Mouse (Mus musculus) midbrain, embryonic 15.5 days (tissue): ENCODE measurements around the gene Csnk2b. TPM values are rescaled to one million over a fixed set of nuclear protein-coding genes. Genes with fewer than 3 reads are reported as not detected.

Experiments
- ATAC-seq: fragments of 200-750 bp; cut with Nextera tagmentation; replicated peaks from 2 replicates; pipeline ENCODE4 v1.8.0; 2017; ENCODE audit warnings: moderate TSS enrichment
- H3K27ac ChIP-seq: fragments of 300-500 bp; sonication (generic); 2 replicates; pipeline ENCODE4 v1.5.1; 2015; ENCODE audit warnings: mild to moderate bottlenecking, inconsistent platforms
- H3K27me3 ChIP-seq: fragments of 300-500 bp; sonication (generic); replicated peaks from 2 replicates; pipeline ENCODE4 v1.6.1; 2015; ENCODE audit warnings: inconsistent platforms
- H3K36me3 ChIP-seq: fragments of 300-500 bp; sonication (generic); replicated peaks from 2 replicates; pipeline ENCODE4 v1.6.1; 2015; ENCODE audit warnings: inconsistent platforms
- H3K4me1 ChIP-seq: fragments of 300-500 bp; sonication (generic); 2 replicates; pipeline ENCODE4 v1.6.1; 2015; ENCODE audit warnings: inconsistent platforms
- H3K4me2 ChIP-seq: fragments of 300-500 bp; sonication (generic); 2 replicates; pipeline ENCODE4 v1.6.1; 2015; ENCODE audit warnings: inconsistent platforms, mild to moderate bottlenecking, moderate library complexity
- H3K4me3 ChIP-seq: fragments of 300-500 bp; sonication (generic); 2 replicates; pipeline ENCODE4 v1.5.1; 2015; ENCODE audit warnings: mild to moderate bottlenecking, inconsistent platforms
- H3K9ac ChIP-seq: fragments of 300-500 bp; sonication (generic); 2 replicates; pipeline ENCODE4 v1.6.1; 2015; ENCODE audit warnings: mild to moderate bottlenecking, inconsistent platforms
- H3K9me3 ChIP-seq: fragments of 300-500 bp; sonication (generic); 2 replicates; pipeline ENCODE4 v1.6.1; 2016; ENCODE audit warnings: inconsistent platforms
- WGBS: fragments of 180-500 bp; shearing (Covaris S2); methylation state at CpG from one replicate; pipeline ENCODE4 v1.1.7; 2015; ENCODE audit warnings: mixed read lengths; 5-methylcytosine and 5-hydroxymethylcytosine counted together
- polyA plus RNA-seq: library from polyadenylated mRNA; unstranded; fragments of >200 nt; fragmentation: Nextera tagmentation; extraction: Ambion mirVana; gene quantifications from 2 replicates; pipeline ENCODE4 v1.2.1, GENCODE M21; 2015

The Csnk2b gene
- polyA plus RNA-seq, 1 experiment from 2014 or later = 316 TPM

DNA sequence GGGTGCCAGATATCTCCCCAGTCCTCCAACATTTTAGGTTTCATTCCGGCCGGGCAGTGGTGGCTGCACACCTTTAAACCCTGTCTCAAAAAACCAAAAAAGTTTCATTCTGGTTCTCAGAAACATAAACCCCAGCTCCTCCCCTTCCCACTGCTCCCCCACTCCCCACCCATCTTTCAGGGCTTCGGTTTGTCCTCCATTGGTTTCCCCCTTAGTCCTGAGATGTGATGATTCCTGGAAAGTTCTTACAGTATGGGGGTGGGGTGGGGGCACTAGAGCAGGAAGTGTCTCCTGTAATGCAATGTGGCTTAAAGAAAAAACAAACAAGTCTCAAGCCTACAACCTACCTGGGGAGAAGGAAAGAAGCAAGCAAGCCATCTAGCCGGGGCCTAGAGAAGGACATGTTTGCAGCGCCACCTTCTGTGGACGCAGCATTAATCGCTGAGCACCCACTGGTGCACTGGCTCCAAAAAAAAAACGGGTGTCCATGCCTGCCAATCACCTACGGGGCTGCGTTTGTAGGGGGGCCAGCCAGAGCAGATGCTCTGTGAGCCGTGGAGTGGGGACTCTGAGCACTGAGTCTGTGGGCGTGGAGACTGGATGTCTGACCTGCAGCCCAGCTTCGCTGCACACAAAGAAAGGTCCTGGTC, 16.0 kb downstream of the Csnk2b start:
- 19% methylated on average over 13 of the region's 13 CpGs for WGBS
- H3K4me3 ChIP-seq = no peak overlapping the region
- no peaks in the 10 kb centered on the region for H3K9me3 ChIP-seq
- H3K4me2 ChIP-seq = peak overlapping the region; percentile 26
- H3K27ac ChIP-seq = no peak overlapping the region
- no peak for ATAC-seq
- no peaks in the 10 kb centered on the region for H3K27me3 ChIP-seq
- 0 out of 2 replicates have a peak overlapping the region, but pooled peaks have one; percentile 7 for H3K9ac ChIP-seq
- H3K36me3 ChIP-seq = peaks cover 28% of the 10 kb centered on the region; the same call in 1 of the 2 replicates
- H3K4me1 ChIP-seq = peaks cover 6% of the 10 kb centered on the region; the same call in 1 of the 2 replicates

DNA sequence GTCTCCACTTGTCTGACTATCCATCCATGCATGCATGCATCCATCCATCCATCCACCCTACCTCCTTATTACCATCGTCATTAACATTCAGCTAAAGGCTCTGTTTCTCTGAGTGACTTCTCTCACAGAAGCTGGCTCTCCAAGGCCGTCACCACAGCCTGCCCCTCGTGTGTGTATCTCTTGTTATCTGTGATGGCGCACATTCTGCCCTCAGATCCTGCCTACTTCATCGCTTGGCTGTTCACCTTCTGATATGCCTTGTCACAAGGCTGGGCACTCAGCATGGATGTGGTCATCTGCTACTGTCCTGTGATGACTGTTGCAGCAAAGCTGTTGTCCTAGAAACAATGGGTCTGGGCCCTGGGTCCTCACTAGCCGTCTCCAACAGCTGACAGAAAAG, 17.1 kb downstream of the Csnk2b start:
- no peaks in the 10 kb centered on the region for H3K9me3 ChIP-seq
- no peak overlapping the region for H3K27ac ChIP-seq
- peaks cover 6% of the 10 kb centered on the region; the same call in 1 of the 2 replicates for H3K4me1 ChIP-seq
- H3K4me3 ChIP-seq = no peak overlapping the region
- H3K4me2 ChIP-seq = no peak overlapping the region
- no peak overlapping the region for H3K9ac ChIP-seq
- peaks cover 33% of the 10 kb centered on the region; the same call in 1 of the 2 replicates for H3K36me3 ChIP-seq
- no peaks in the 10 kb centered on the region for H3K27me3 ChIP-seq
- no peak for ATAC-seq
- WGBS = 72% methylated on average over 6 of the region's 6 CpGs

DNA sequence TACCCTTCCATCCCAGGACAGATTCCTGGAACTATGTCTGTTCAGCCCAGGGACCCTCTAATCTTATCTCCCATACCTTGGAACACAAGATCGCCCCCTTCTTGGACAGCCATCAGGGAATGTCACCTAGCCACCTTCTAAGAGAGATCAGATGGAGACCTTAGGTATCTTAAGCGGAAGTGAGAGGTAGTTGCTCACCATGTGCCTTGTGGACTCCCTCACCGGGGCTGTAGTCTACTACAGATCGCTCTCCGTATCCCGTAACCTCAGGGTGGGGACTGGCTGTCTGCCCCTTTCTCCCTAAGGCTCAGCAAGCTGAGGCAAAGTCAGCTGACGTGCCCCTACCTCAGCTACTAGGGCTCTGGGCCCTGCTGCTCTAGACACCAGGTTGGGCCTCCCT, 17.8 kb downstream of the Csnk2b start:
- 94% methylated on average over 7 of the region's 7 CpGs for WGBS
- peaks cover 33% of the 10 kb centered on the region; the same call in 1 of the 2 replicates for H3K36me3 ChIP-seq
- H3K9ac ChIP-seq = no peak overlapping the region
- H3K9me3 ChIP-seq = no peaks in the 10 kb centered on the region
- ATAC-seq = no peak
- no peak overlapping the region for H3K4me2 ChIP-seq
- H3K4me1 ChIP-seq = peaks cover 6% of the 10 kb centered on the region; the same call in 1 of the 2 replicates
- no peak overlapping the region for H3K4me3 ChIP-seq
- H3K27ac ChIP-seq = no peak overlapping the region
- no peaks in the 10 kb centered on the region for H3K27me3 ChIP-seq

DNA sequence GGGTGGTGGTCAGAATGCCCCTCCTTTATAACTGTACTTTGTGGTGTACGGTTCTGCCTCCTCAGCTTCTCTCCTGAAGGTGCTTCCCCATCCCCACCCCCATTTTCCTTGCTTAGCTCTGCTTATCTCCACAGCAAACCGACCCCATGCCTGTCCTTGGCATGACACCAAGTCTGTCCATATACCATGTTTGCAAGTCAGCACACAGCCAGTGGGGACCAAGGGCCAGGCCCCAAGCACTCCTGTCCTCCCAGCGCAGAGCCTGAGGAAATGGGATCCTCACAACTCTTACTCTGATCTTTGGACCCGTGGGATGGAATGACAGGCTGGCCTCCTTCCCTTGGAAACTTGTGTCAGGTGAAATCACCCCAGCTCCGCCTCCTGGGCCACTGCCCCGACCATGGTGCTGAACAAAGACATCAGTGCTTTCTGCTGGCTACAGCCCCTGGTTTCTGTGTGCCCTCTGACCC, 18.6 kb downstream of the Csnk2b start:
- Histone ChIP-seq H3K9me3 (no peaks in the 10 kb centered on the region), H3K4me2 (no peak overlapping the region), H3K27ac (no peak overlapping the region), H3K4me3 (no peak overlapping the region), H3K27me3 (no peaks in the 10 kb centered on the region), H3K36me3 (peaks cover 38% of the 10 kb centered on the region; the same call in 1 of the 2 replicates), H3K9ac (no peak overlapping the region), H3K4me1 (peaks cover 6% of the 10 kb centered on the region; the same call in 1 of the 2 replicates)
- ATAC-seq = no peak
- WGBS = 71% methylated on average over 6 of the region's 6 CpGs

- WGBS = 68% methylated on average over 8 of the region's 8 CpGs
- Histone ChIP-seq H3K4me1 (peaks cover 6% of the 10 kb centered on the region; the same call in 1 of the 2 replicates), H3K9ac (no peak overlapping the region), H3K4me3 (no peak overlapping the region), H3K27ac (no peak overlapping the region), H3K27me3 (no peaks in the 10 kb centered on the region), H3K4me2 (no peak overlapping the region), H3K36me3 (peaks cover 39% of the 10 kb centered on the region; the same call in 1 of the 2 replicates), H3K9me3 (no peaks in the 10 kb centered on the region)
- ATAC-seq = no peak
Observed at GRCm38 (mm10) chr17:35102299-35102698, 19.6 kb downstream of the Csnk2b start.

DNA sequence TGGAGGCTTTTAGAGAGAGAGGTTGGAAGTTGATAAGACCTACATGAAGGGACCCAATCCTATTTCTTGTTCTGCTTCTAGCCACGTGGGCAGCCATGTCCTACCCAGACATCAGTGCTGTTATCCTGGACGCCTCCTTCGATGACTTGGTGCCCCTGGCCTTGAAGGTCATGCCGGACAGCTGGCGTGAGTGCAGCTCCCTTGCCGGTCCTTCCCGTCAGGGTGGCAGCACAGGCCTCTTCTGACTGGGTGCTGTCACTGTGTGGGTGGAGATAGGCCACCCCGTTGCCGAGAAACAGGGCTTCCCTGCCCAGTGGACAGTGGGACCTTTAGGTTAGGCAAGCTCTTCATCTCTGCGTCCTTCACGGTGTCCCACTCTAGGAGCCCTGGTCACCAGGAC, 20.7 kb downstream of the Csnk2b start:
- Histone ChIP-seq H3K9ac (no peak overlapping the region), H3K4me3 (no peak overlapping the region), H3K9me3 (no peaks in the 10 kb centered on the region), H3K36me3 (peaks cover 50% of the 10 kb centered on the region), H3K27ac (no peak overlapping the region), H3K4me1 (peaks cover 6% of the 10 kb centered on the region; the same call in 1 of the 2 replicates), H3K4me2 (no peak overlapping the region), H3K27me3 (no peaks in the 10 kb centered on the region)
- no peak for ATAC-seq
- WGBS = 90% methylated on average over 11 of the region's 11 CpGs

DNA sequence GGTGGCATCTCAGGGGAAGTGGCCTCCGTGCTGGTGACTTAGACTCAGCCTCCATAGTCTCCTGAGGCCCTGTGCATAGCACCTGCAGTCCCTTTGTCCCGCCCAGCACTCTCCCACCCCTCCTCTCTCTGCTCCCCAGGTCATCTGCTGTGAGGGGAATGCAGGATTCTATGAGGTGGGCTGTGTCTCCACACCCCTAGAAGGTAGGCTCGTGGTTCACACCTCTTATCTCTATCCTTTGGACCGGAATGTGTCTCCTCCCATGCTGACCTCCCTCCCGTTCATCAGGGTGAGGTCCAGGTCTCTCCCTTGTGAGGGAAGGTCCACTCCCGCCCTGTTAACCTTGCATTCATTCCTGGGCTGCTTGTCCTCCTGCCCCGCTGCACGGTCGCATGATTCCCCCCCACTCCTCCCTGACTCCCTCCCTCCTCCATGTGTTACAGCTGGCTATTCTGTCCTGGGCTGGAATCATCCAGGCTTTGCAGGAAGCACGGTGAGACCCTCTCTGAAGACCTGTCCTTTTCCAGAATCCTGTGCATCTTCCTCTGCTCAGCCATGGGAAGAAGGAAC, 21.6 kb downstream of the Csnk2b start:
- 76% methylated on average over 10 of the region's 10 CpGs for WGBS
- H3K27ac ChIP-seq = no peak overlapping the region
- H3K4me1 ChIP-seq = no peaks in the 10 kb centered on the region
- H3K4me2 ChIP-seq = no peak overlapping the region
- no peaks in the 10 kb centered on the region for H3K27me3 ChIP-seq
- no peak for ATAC-seq
- peaks cover 50% of the 10 kb centered on the region for H3K36me3 ChIP-seq
- no peaks in the 10 kb centered on the region for H3K9me3 ChIP-seq
- no peak overlapping the region for H3K9ac ChIP-seq
- H3K4me3 ChIP-seq = no peak overlapping the region

- Histone ChIP-seq H3K4me2 (no peak overlapping the region), H3K27ac (no peak overlapping the region), H3K4me1 (no peaks in the 10 kb centered on the region), H3K9ac (no peak overlapping the region), H3K27me3 (no peaks in the 10 kb centered on the region), H3K36me3 (peaks cover 39% of the 10 kb centered on the region), H3K4me3 (no peak overlapping the region), H3K9me3 (no peaks in the 10 kb centered on the region)
- no peak for ATAC-seq
- WGBS = 70% methylated on average over 12 of the region's 12 CpGs
Observed at GRCm38 (mm10) chr17:35097164-35097655, 24.6 kb downstream of the Csnk2b start.

DNA sequence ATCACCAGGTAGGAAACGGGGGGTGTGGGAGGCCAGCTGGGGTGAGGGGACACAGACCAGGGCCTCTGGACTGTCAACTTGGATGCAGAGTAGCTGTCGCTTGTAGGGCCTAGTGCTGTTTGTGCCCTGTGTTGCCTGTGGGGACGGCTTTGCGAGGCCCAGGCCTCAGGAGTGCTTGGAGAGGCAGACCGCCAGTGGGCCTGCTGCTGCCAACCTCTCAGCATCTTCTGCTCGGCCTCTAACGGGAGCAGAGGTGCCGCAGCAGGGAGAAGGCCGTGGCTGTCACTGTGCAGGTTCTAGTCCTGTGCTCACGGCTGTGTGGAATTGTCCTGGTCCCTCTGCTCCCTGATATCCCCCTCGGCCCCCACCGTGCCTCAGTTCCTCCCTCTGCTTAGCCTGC, 25.3 kb downstream of the Csnk2b start:
- Histone ChIP-seq H3K4me3 (no peak overlapping the region), H3K27ac (no peak overlapping the region), H3K9ac (no peak overlapping the region), H3K36me3 (peaks cover 33% of the 10 kb centered on the region), H3K4me1 (no peaks in the 10 kb centered on the region), H3K27me3 (no peaks in the 10 kb centered on the region), H3K4me2 (no peak overlapping the region), H3K9me3 (no peaks in the 10 kb centered on the region)
- no peak for ATAC-seq
- 78% methylated on average over 12 of the region's 12 CpGs for WGBS

DNA sequence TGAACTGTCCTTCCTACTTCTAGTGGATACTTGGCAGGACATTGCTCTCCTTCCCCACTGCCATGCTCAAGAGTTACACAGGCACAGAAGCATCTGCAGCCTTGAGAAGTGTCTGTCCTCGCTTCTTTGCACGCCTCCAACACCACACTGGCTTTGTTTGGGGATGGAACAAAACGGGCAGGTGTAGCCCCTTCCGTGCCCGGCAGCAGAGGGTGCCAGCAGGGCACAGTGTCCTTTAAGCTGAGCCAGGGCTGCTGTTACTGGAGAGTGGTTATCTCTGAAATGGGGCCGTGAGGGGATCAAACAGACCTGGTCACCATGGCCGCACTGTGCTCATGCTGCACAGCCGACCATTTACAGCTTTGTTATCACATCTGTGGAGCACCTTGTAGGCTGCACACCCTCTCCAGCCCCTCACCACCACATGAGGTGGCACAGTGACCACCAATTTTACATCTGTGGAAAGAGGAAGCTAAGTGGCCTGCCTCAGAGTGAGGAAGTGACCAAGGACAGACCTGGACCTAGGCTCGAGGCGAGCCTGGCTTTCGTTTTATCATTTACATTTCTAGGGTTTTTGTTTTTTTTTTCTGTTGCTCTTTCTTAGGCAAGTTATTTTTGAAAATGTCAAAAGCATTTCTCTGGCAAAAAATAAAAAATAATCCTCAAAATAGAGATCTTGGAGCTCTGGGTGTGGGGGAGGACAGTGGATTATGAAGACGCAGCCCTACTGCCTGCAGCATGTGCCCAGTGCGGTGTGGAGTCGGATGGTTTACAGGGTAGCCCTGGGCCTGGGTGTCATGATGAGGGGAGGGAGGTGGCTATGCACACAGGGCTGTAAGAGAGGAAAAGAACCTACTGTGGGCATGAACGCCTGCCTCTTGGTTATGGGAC, 27.1 kb downstream of the Csnk2b start:
- Histone ChIP-seq H3K36me3 (peaks cover 21% of the 10 kb centered on the region), H3K27me3 (no peaks in the 10 kb centered on the region), H3K4me3 (no peak overlapping the region), H3K9ac (no peak overlapping the region), H3K27ac (no peak overlapping the region), H3K4me2 (no peak overlapping the region), H3K4me1 (peaks cover 14% of the 10 kb centered on the region), H3K9me3 (no peaks in the 10 kb centered on the region)
- ATAC-seq = no peak
- WGBS = 94% methylated on average over 15 of the region's 15 CpGs

GRCm38 (mm10) chr17:35092403-35093198, 29.3 kb downstream of the Csnk2b start:
- no peak overlapping the region for H3K4me3 ChIP-seq
- H3K4me2 ChIP-seq = no peak overlapping the region
- peaks cover 16% of the 10 kb centered on the region for H3K36me3 ChIP-seq
- no peak overlapping the region for H3K9ac ChIP-seq
- H3K9me3 ChIP-seq = no peaks in the 10 kb centered on the region
- 91% methylated on average over 14 of the region's 14 CpGs for WGBS
- no peak for ATAC-seq
- peaks cover 15% of the 10 kb centered on the region for H3K4me1 ChIP-seq
- no peak overlapping the region for H3K27ac ChIP-seq
- H3K27me3 ChIP-seq = no peaks in the 10 kb centered on the region
